Mouse (Mus musculus): Measurements from ENCODE around the gene Clec4g. TPM values are rescaled to one million over a fixed set of nuclear protein-coding genes. Genes with fewer than 3 reads are reported as not detected.

Gene Clec4g
- total RNA-seq, 2 experiments from 2014 or later: not detected

DNA sequence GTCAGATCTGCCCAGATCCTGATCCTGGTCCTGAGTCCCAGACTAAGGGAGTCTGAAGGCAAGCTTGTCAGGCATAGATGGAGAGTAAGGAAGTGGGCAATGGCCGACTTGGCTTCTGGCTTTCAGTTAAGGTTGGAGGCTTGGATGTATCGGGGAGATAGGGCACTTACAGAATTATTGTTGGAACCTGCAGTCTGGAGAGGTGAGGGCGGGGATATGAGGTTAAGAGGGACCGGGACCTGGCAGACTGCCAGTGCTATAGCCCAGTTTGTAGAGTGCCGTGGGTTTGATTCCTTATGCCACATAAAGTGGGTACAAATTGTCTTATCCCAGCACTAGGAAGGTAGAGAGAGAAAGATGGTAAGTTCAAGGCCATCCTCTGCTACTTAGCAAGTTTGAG, 40.8 kb downstream of the Clec4g start:
- no peak for DNase-seq (ENCODE audit: low spot score in 2 of 2)

DNA sequence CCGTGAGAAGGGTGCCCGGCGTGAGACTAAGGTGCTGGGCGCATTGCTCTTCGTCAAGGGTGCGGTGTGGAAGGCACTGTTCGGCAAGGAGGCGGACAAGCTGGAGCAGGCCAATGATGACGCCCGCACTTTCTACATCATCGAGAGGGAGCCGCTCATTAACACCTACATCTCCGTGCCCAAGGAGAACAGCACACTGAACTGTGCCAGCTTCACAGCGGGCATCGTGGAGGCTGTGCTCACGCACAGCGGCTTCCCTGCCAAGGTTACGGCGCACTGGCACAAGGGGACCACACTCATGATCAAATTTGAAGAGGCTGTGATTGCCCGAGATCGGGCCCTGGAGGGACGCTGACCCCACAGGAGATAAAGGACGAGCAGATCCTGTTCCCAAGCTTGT, 41.2 kb downstream of the Clec4g start:
- no peak for DNase-seq (ENCODE audit: low spot score in 2 of 2)

- no peak for DNase-seq (ENCODE audit: low spot score in 2 of 2)
Measured at GRCm38 (mm10) chr8:3678831-3679230, 41.6 kb downstream of the Clec4g start.

- DNase-seq (ENCODE audit: low spot score in 2 of 2): no peak
Measured at GRCm38 (mm10) chr8:3676993-3677579, 43.4 kb downstream of the Clec4g start.

DNA sequence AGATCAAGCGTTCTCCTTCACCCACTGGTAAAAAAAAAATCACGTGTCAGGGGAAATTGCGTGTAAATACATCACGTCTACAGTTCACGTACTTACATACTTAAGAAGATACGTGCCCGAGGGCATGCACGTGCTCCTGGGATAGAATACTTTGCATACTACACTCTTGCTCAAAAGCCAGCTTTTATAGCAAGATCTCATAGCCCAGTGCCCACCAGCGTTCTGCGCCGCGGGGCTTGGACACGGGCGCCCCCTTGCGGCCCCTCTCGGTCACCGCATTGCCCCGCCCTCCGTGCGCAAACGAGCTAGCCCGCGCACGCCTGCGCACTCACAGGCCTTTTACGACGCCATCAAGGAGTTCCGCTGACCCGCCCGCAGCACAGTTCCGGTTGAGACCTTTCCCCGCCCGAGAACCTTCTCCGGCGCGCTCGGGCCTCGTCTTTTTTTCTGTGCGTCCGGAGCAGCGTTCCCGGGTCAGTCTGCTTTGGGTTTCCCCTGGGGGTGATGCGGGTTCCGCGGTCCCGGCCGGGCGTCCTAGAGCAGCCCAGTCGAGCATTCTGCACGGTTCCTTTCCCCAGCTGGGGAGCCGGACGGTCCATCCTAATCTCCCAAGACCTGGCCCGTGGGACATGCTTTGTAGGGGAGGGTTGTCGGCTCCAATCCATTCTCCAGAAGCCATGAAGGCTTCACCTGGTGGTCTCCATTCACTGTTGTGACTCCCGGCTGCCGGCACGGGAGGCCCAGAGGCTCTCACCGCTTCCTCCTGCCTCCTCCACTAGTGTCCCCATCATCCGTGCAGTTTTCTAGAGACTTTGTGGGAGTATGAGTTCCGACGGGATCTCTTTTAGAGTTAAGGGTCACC, 44.1 kb downstream of the Clec4g start, which contains the start of gene Trappc5:
TSS of gene Trappc5 (plus strand) at position 169 of the 862 bp plus-strand sequence.
- peak; percentile 96 to 97 for DNase-seq (ENCODE audit: low spot score in 2 of 2)

GRCm38 (mm10) chr8:3674671-3675070, 45.8 kb downstream of the Clec4g start:
- DNase-seq (ENCODE audit: low spot score in 2 of 2): no peak

DNA sequence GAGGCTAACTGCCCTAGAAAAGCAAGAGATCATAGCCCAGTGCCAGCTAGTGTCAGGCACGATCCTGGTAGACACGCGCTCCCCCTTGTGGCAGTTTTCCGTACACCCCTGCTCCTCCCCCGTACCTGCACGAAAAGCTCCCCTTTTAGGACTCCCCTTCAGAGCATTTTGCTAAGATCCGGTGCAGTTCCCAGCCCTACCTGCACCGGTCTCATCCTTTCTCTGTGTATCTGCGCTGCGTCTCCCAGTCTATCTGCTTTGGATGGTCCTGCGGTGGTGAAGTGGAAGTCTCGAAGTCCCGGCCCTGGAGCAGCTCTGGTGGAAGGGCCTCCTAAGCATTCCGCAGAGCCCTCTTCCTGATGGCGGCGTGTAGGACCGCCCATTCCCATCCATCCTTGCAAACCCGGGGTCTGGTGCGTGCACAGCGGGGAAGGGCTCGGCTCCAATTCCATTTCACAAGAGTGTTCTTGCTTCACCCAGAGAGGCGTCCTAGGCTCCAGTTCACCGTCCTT, 48.4 kb downstream of the Clec4g start, which contains the start of gene Fcor:
TSS of gene Fcor (minus strand) at position 383 of the 512 bp plus-strand sequence.
- DNase-seq (ENCODE audit: low spot score in 2 of 2): peak; percentile 90 to 94

DNA sequence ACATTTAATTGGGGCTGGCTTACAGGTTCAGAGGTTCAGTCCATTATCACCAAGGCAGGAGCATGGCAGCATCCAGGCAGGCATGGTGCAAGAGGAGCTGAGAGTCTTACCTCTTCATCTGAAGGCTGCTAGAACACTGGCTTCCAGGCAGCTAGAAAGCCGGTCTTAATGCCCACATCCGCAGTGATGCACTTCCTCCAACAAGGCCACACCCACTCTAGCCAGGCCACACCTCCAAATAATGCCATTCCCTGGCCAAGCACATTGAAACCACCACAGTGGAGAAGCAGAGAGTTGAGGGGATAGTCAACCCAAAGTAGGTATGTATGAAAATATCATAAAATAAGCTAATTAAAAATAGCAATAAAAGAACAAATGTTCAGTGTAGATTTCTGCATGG, 50.1 kb downstream of the Clec4g start:
- no peak for DNase-seq (ENCODE audit: low spot score in 2 of 2)

DNA sequence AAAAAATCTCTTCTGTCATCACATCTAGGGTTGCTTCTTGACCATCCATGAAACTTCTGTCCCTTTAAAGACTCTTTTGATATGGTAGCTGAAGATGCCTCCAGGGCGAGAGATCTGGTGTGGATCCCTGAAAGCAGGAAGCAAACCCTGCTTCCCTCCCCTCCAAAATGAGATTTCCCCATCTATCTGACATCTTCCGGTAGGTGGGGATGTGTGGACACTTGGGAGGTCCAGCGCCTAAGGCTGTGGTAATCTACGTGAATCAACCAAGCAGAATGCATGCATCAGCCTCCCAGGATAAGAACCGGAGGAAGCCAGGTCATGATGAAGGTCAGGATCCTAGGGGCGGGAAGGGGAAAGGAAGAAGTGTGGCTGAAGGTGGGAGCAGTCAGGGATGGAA, 54.9 kb downstream of the Clec4g start, which contains the start of gene Mcemp1:
TSS of gene Mcemp1 (plus strand) at position 248 of the 400 bp plus-strand sequence.
- DNase-seq (ENCODE audit: low spot score in 2 of 2): no peak

DNA sequence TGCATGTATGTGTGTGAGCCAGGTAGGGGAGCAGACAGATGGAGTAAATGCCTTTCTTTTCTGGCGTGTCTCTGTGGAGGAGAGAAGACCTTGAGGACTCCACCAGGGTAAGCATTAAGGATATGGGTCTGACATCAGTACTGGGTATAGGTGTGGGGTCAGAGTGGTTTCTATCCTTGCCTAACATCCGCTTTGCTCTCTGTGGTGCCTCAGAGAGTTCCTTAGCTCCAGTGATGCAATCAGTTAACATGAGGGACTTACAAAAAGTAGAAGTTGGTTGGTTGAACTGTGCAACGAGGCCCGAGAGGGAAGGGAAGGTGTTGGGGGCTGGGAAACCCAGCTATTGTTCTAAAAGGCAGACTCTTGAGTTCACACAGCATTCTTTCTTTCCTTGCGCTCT, 56.0 kb downstream of the Clec4g start:
- no peak for DNase-seq (ENCODE audit: low spot score in 2 of 2)

DNA sequence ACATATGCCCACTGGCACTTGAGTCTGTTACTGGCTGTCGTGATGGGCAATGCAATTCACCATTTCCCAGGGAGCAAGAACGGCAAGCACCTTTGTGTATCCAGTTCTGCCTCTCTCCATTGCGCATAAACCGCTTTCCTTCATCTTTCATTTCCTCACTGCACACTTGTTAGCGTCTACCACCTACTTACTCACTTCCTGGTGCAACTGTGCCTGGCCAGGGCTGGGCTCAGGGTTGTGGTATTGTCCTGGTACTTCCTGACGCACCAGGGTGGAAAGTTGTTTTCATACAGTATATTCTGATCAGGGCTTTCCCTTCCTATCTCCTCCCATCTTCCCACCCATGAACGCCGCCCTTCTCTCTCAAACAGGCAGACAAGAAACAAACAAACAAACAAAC, 59.6 kb downstream of the Clec4g start:
- no peak for DNase-seq (ENCODE audit: low spot score in 2 of 2)

Other genes starting within 250 kb of the Clec4g start
- under 1 TPM; 0.20 to 0.32 TPM for gene Tex45, start 249.8 kb downstream of the Clec4g start, total RNA-seq (2021)
- 10 to 100 TPM; 27.7 to 29.0 TPM for gene Zfp358, start 227.5 kb downstream of the Clec4g start, total RNA-seq (2021)
- gene Mcoln1, start 220.2 kb downstream of the Clec4g start, total RNA-seq (2021): 10 to 100 TPM; 66.2 to 79.4 TPM
- gene Pnpla6, start 205.3 kb downstream of the Clec4g start, total RNA-seq (2021): 10 to 100 TPM; 67.7 to 76.2 TPM
- gene C330021F23Rik, start 152.7 kb downstream of the Clec4g start, total RNA-seq (2021): not detected
- gene Camsap3, start 133.4 kb downstream of the Clec4g start, total RNA-seq (2021): 10 to 100 TPM; 58.1 to 68.1 TPM
- gene Xab2, start 99.3 kb downstream of the Clec4g start, total RNA-seq (2021): 10 to 100 TPM; 33.9 to 34.1 TPM
- 100 to 1,000 TPM in 1 of 2 experiments, 10 to 100 TPM in 1; 83.3 to 101 TPM for gene Pet100, start 99.1 kb downstream of the Clec4g start, total RNA-seq (2021)
- gene Pcp2, start 95.1 kb downstream of the Clec4g start, total RNA-seq (2021): not detected
- 10 to 100 TPM; 50.2 to 61.8 TPM for gene Stxbp2, start 89.7 kb downstream of the Clec4g start, total RNA-seq (2021)
- 1 to 10 TPM; 1.1 TPM for gene Retn, start 64.9 kb downstream of the Clec4g start, total RNA-seq (2021)
- gene Mcemp1, start 54.9 kb downstream of the Clec4g start, total RNA-seq (2021): under 1 TPM; 0.38 to 0.39 TPM
- gene Fcor, start 48.3 kb downstream of the Clec4g start, total RNA-seq (2021): 10 to 100 TPM; 23.0 to 24.6 TPM
- 10 to 100 TPM; 31.5 to 34.4 TPM for gene Trappc5, start 44.4 kb downstream of the Clec4g start, total RNA-seq (2021)
- not detected for gene Fcer2a, start 26.5 kb downstream of the Clec4g start, total RNA-seq (2021)
- gene Cd209a, start 28.3 kb upstream of the Clec4g start, total RNA-seq (2021): not detected
- gene Cd209e, start 133.7 kb upstream of the Clec4g start, total RNA-seq (2021): not detected
- not detected for gene Cd209d, start 157.9 kb upstream of the Clec4g start, total RNA-seq (2021)
- under 1 TPM in 1 of 2 experiments, not detected in 1; 0.69 TPM for gene Cd209b, start 206.2 kb upstream of the Clec4g start, total RNA-seq (2021)
- under 1 TPM in 1 of 2 experiments, not detected in 1; 0.42 TPM for gene Cd209c, start 234.1 kb upstream of the Clec4g start, total RNA-seq (2021)

Data from layer of hippocampus, postnatal 10 days (tissue).